ENCODE assay signal across 12 mouse cellular contexts in the genomic region with DNA sequence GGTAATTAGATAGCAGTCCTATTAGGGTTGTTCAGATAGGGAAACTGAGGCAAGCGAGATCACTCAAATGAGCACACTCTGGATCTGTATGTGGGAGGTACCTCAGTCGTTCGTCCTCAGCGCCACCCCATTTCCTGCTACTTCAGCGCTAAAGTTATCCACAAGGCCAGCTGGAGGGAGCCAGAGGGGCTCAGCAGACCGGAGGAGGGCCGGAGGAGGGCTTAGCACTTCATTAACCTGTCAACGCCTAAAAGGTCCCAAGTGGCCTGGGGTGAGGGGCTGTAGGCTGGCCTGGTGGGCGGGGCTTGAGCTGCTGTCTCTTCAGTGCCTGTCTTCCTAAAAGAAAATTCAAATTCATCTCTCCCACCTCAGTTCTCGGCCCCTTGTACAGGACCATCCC. TPM values are rescaled to one million over a fixed set of nuclear protein-coding genes. Genes with fewer than 3 reads are reported as not detected.
DNase-seq lines count a peak whose midpoint lies in the region; ATAC-seq lines count a peak whose summit lies in the region.
"Had no signal": no experiment of that assay in that cellular context is flagged by ENCODE, and none has a peak within 500 bp of the region (broad histone marks: within the 10 kb centered on the region; RNA-seq: fewer than 3 reads in every experiment).

No protein-coding gene starts in this region.

- peak; percentile 80 for ATAC-seq in kidney, embryonic 14.5 days (ENCODE audit: low FRiP score, low TSS enrichment)
- no peak for ATAC-seq in embryonic facial prominence, embryonic 13.5 days (ENCODE audit: insufficient number of reproducible peaks, insufficient read depth, low FRiP score, low TSS enrichment, low read depth)

- H3K4me3 ChIP-seq in kidney, embryonic 14.5 days (ENCODE audit: low read length), result no peak overlapping the region
- H3K4me3 ChIP-seq in embryonic facial prominence, embryonic 13.5 days, result peak overlapping the region; percentile 19; the same call in 1 of the 2 replicates
- H3K4me3 ChIP-seq: layer of hippocampus, adult 2 months; liver, embryonic 13.5 days had no signal

- H3K27me3 ChIP-seq in kidney, embryonic 14.5 days (ENCODE audit: control insufficient read depth, insufficient read depth, low read length), result peaks cover 84% of the 10 kb centered on the region
- H3K27me3 ChIP-seq in embryonic facial prominence, embryonic 13.5 days, result peaks cover 100% of the 10 kb centered on the region

- peaks cover 30% of the 10 kb centered on the region for H3K4me1 ChIP-seq in kidney, embryonic 14.5 days (ENCODE audit: control insufficient read depth, insufficient read depth, low read length)
- H3K4me1 ChIP-seq in embryonic facial prominence, embryonic 13.5 days, result peaks cover 5% of the 10 kb centered on the region; the same call in 1 of the 2 replicates

- H3K9me3 ChIP-seq in kidney, embryonic 14.5 days (ENCODE audit: control insufficient read depth, low read length), result no peaks in the 10 kb centered on the region
- H3K9me3 ChIP-seq in embryonic facial prominence, embryonic 13.5 days, result no peaks in the 10 kb centered on the region
- H3K9me3 ChIP-seq: G1E; liver, embryonic 13.5 days had no signal

- no peak overlapping the region for H3K9ac ChIP-seq in kidney, embryonic 14.5 days (ENCODE audit: low read depth, low read length)
- no peak overlapping the region for H3K9ac ChIP-seq in embryonic facial prominence, embryonic 13.5 days
- H3K9ac ChIP-seq: liver, embryonic 13.5 days had no signal

- H3K4me2 ChIP-seq in kidney, embryonic 14.5 days (replicated peaks; ENCODE audit: low read depth, low read length), result peak overlapping the region; percentile 35
- no peak overlapping the region for H3K4me2 ChIP-seq in embryonic facial prominence, embryonic 13.5 days
- H3K4me2 ChIP-seq: liver, embryonic 13.5 days had no signal

- no peak overlapping the region for H3K27ac ChIP-seq in kidney, embryonic 14.5 days (ENCODE audit: low read depth, low read length)
- H3K27ac ChIP-seq in embryonic facial prominence, embryonic 13.5 days, result no peak overlapping the region
- H3K27ac ChIP-seq: layer of hippocampus, adult 2 months; liver, embryonic 13.5 days had no signal

- H3K36me3 ChIP-seq in kidney, embryonic 14.5 days (ENCODE audit: control insufficient read depth, insufficient read depth, low read length), result no peaks in the 10 kb centered on the region
- no peaks in the 10 kb centered on the region for H3K36me3 ChIP-seq in embryonic facial prominence, embryonic 13.5 days
- H3K36me3 ChIP-seq: G1E; liver, embryonic 13.5 days had no signal

- no peak for DNase-seq in kidney, adult 11 months
- DNase-seq in embryo, embryonic 10 days (ENCODE audit: low spot score), result peak; percentile 85
- DNase-seq in lung, postnatal 4 days, result peak; percentile 61 to 77
- no peak for DNase-seq in layer of hippocampus, adult 9-10 months (ENCODE audit: low spot score)
- no peak for DNase-seq in thymus, postnatal 0 days (ENCODE audit: low spot score)
- DNase-seq: liver, embryonic 13.5 days; thymus, postnatal 25 days had no signal

- 0% methylated on average over 10 of the region's 10 CpGs for whole genome bisulfite sequencing in kidney, embryonic 14.5 days
- WGBS in embryonic facial prominence, embryonic 13.5 days, result under 1% methylated on average over 10 of the region's 10 CpGs

RNA-seq across cellular contexts. Expression of gene Lhx3, which starts 9.6 kb away (rescaled TPM):
- not detected in 2 replicates for polyA plus RNA-seq in kidney, embryonic 14.5 days (2014; fragmentation: Nextera tagmentation; extraction: Ambion mirVana)
- polyA plus RNA-seq in embryonic facial prominence, embryonic 13.5 days (2015; fragmentation: Nextera tagmentation; extraction: Ambion mirVana), result 0.12 and 0.15 TPM in 2 replicates
- 0.17 and 0.22 TPM in 2 replicates for polyA plus RNA-seq in thymus, postnatal 0 days (2015; fragmentation: Nextera tagmentation; extraction: Ambion mirVana)
- polyA plus RNA-seq: G1E; liver, embryonic 13.5 days; spleen, adult 2 months had no signal

RNA-seq across cellular contexts. Expression of gene Qsox2, which starts 38.8 kb away (rescaled TPM):
- 10.0 and 19.0 TPM in 2 replicates for polyA plus RNA-seq in kidney, embryonic 14.5 days (2014; fragmentation: Nextera tagmentation; extraction: Ambion mirVana)
- 14.6 and 18.3 TPM in 2 replicates for polyA plus RNA-seq in embryonic facial prominence, embryonic 13.5 days (2015; fragmentation: Nextera tagmentation; extraction: Ambion mirVana)
- polyA plus RNA-seq in thymus, postnatal 0 days (2015; fragmentation: Nextera tagmentation; extraction: Ambion mirVana), result 15.2 and 15.3 TPM in 2 replicates

Comparison
In these comparisons a context has a peak if more than half of its experiments do, and no peak if none do; other contexts are left out.
1. DNase-seq: peak in embryo, embryonic 10 days (single experiment) and lung, postnatal 4 days (2 of 2); none in kidney, adult 11 months (single experiment), layer of hippocampus, adult 9-10 months (single experiment) and thymus, postnatal 0 days (single experiment).